Comparison of ENCODE assay signal across 8 mouse cellular contexts in genomic region chr13:16017338-16017737, GRCm38 (mm10). TPM values are rescaled to one million over a fixed set of nuclear protein-coding genes. Genes with fewer than 3 reads are reported as not detected.
DNase-seq lines count a peak whose midpoint lies in the region; ATAC-seq and TF ChIP-seq lines count a peak whose summit lies in the region.

No protein-coding gene starts in this region.

- H3K4me1 ChIP-seq in kidney, embryonic 16.5 days (ENCODE audit: insufficient read depth, low read length), result peaks cover 6% of the 10 kb centered on the region
- peaks cover 24% of the 10 kb centered on the region for H3K4me1 ChIP-seq in embryonic facial prominence, embryonic 10.5 days
- peaks cover 7% of the 10 kb centered on the region; the same call in 1 of the 2 replicates for H3K4me1 ChIP-seq in hindbrain, postnatal 0 days (ENCODE audit: insufficient read depth, low read length)

- ATAC-seq in kidney, embryonic 16.5 days (ENCODE audit: low FRiP score, low TSS enrichment), result no peak
- peak; percentile 38; the same call in 1 of the 2 replicates for ATAC-seq in hindbrain, postnatal 0 days

- WGBS in kidney, embryonic 16.5 days, result under 1% methylated on average over 20 of the region's 20 CpGs
- WGBS in embryonic facial prominence, embryonic 10.5 days, result under 1% methylated on average over 20 of the region's 20 CpGs
- 1% methylated on average over 20 of the region's 20 CpGs for WGBS in hindbrain, postnatal 0 days

- intact Hi-C loops in gastrocnemius, postnatal 36 days (cut with DNase I), result no loop called here

- H3K36me3 ChIP-seq in kidney, embryonic 16.5 days (ENCODE audit: insufficient read depth, low read length), result no peaks in the 10 kb centered on the region
- no peaks in the 10 kb centered on the region for H3K36me3 ChIP-seq in embryonic facial prominence, embryonic 10.5 days (replicated peaks)
- no peaks in the 10 kb centered on the region for H3K36me3 ChIP-seq in hindbrain, postnatal 0 days (ENCODE audit: insufficient read depth, low read length)

- H3K9ac ChIP-seq in kidney, embryonic 16.5 days (replicated peaks; ENCODE audit: low read length), result peak overlapping the region; percentile 42; the same call in 1 of the 2 replicates
- H3K9ac ChIP-seq in hindbrain, postnatal 0 days (replicated peaks; ENCODE audit: low read length), result 0 out of 2 replicates have a peak overlapping the region, but pooled peaks have one; percentile 17

- peak overlapping the region; percentile 41 for H3K4me3 ChIP-seq in kidney, embryonic 16.5 days (ENCODE audit: low read length)
- H3K4me3 ChIP-seq in embryonic facial prominence, embryonic 10.5 days, result peak overlapping the region; percentile 57
- peak overlapping the region; percentile 36 for H3K4me3 ChIP-seq in hindbrain, postnatal 0 days (ENCODE audit: low read length)

- peak overlapping the region; percentile 64 for H3K4me2 ChIP-seq in kidney, embryonic 16.5 days (replicated peaks; ENCODE audit: low read depth, low read length)
- H3K4me2 ChIP-seq in hindbrain, postnatal 0 days (ENCODE audit: low read depth, low read length), result peak overlapping the region; percentile 76

- H3K27ac ChIP-seq in kidney, embryonic 16.5 days (ENCODE audit: low read length), result no peak overlapping the region
- H3K27ac ChIP-seq in embryonic facial prominence, embryonic 10.5 days (replicated peaks), result peak overlapping the region; percentile 25; the same call in 1 of the 2 replicates
- H3K27ac ChIP-seq in hindbrain, postnatal 0 days, result no peak overlapping the region

- H3K9me3 ChIP-seq in kidney, embryonic 16.5 days (ENCODE audit: low read length), result no peaks in the 10 kb centered on the region
- H3K9me3 ChIP-seq in embryonic facial prominence, embryonic 10.5 days, result no peaks in the 10 kb centered on the region
- H3K9me3 ChIP-seq in hindbrain, postnatal 0 days (ENCODE audit: low read length), result no peaks in the 10 kb centered on the region

- no peak for DNase-seq in kidney, adult 11 months
- peak; percentile 26 for DNase-seq in embryonic facial prominence, embryonic 10.5 days (ENCODE audit: low spot score)
- no peak for DNase-seq in hindbrain, postnatal 0 days (ENCODE audit: low spot score)
- DNase-seq in naive thymus-derived CD4-positive, alpha-beta T cell, adult 2 months (ENCODE audit: low read depth), result peak; percentile 25
- DNase-seq in MN1 (ENCODE audit: low spot score), result no peak
- no peak for DNase-seq in right cerebral cortex, adult 2 months (ENCODE audit: low spot score in 2 of 2)
- DNase-seq in gastrocnemius, postnatal 36 days, result no peak

- TF ChIP-seq CTCF in hindbrain, postnatal 0 days (IDR thresholded peaks at IDR 0.05; ENCODE audit: low read depth), result no peak

- peaks cover 45% of the 10 kb centered on the region for H3K27me3 ChIP-seq in kidney, embryonic 16.5 days (ENCODE audit: insufficient read depth, low read length)
- H3K27me3 ChIP-seq in embryonic facial prominence, embryonic 10.5 days (replicated peaks; ENCODE audit: low read depth, poor library complexity, severe bottlenecking), result peaks cover 72% of the 10 kb centered on the region
- H3K27me3 ChIP-seq in hindbrain, postnatal 0 days (ENCODE audit: insufficient read depth, low read length), result no peaks in the 10 kb centered on the region

RNA-seq across cellular contexts. Expression of gene Inhba, which starts 5.7 kb away (rescaled TPM):
- 1.0 and 2.5 TPM in 2 replicates for polyA plus RNA-seq in kidney, embryonic 16.5 days (2015; fragmentation: Nextera tagmentation; extraction: Ambion mirVana)
- 0.25 and 1.6 TPM in 2 replicates for polyA plus RNA-seq in embryonic facial prominence, embryonic 10.5 days (2016; fragmentation: Nextera tagmentation; extraction: Ambion mirVana)
- 0.14 and 0.47 TPM in 2 replicates for total RNA-seq in hindbrain, postnatal 0 days (2014; rRNA removed)
- 1.7 and 2.3 TPM in 2 replicates for polyA plus RNA-seq in hindbrain, postnatal 0 days (2015; fragmentation: Nextera tagmentation; extraction: Ambion mirVana)
- under 1 TPM; 0.61 to 0.99 TPM for total RNA-seq in gastrocnemius, postnatal 36 days (2021)

Comparison
In these comparisons a context has a peak if more than half of its experiments do, and no peak if none do; other contexts are left out.
1. DNase-seq: peak in embryonic facial prominence, embryonic 10.5 days (single experiment) and naive thymus-derived CD4-positive, alpha-beta T cell, adult 2 months (single experiment); none in kidney, adult 11 months (single experiment), hindbrain, postnatal 0 days (single experiment), MN1 (single experiment), right cerebral cortex, adult 2 months (0 of 2) and gastrocnemius, postnatal 36 days (0 of 2).
2. Peak in every context shown above with its lines, with median percentiles within 50 percentile points of each other: H3K4me3 ChIP-seq.